Mouse (Mus musculus) cerebellum, adult 2 months (tissue): ENCODE measurements around the gene Inpp1.

Experiments used
- CTCF ChIP-seq: fragments of 200-500 bp; IDR thresholded peaks from 2 replicates; pipeline ENCODE4 v1.5.1; 2011; ENCODE audit warnings: low read depth, mild to moderate bottlenecking, control low read depth, low read length, moderate library complexity, borderline replicate concordance; ENCODE audit not compliant: insufficient read depth
- POLR2A ChIP-seq: fragments of 200-500 bp; IDR thresholded peaks from 2 replicates; pipeline ENCODE4 v1.6.1; 2011; ENCODE audit warnings: low read length, control low read depth, borderline replicate concordance; ENCODE audit not compliant: insufficient read depth

DNA sequence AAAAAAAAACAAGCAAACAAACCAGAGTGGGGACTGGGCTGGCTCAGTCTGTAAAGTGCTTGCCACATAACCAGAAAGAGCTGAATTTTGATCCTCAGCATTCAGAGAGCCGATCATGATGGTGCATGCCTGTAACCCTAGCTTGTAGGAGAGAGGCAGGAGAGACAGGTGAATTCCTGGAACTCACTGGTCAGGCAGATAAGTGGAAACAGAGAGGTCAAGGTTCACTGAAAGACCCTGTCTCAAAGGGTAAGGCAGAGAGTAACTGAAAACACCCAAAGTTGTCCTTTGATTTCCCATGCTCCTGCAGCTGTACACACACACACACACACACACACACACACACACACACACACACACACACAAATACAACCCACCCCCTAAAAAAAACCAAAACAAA is 12.4 kb downstream of the Inpp1 start:
- TF ChIP-seq CTCF (no peak), POLR2A (no peak)
